Mouse (Mus musculus): Measurements from ENCODE around the gene Myof. TPM values are rescaled to one million over a fixed set of nuclear protein-coding genes. Genes with fewer than 3 reads are reported as not detected.

The Myof gene
- total RNA-seq, 1 experiment, result 44.3 TPM

GRCm38 (mm10) chr19:38015180-38015872 lies 28.1 kb downstream of the Myof start:
- Histone ChIP-seq H3K27ac (ENCODE audit: insufficient read depth, low read depth, low read length, poor library complexity, severe bottlenecking) (no peak overlapping the region; the same call in 1 of the 2 replicates), H3K9ac (ENCODE audit: insufficient read depth, low read depth, low read length, poor library complexity, severe bottlenecking) (no peak overlapping the region), H3K36me3 (ENCODE audit: control insufficient read depth, insufficient read depth, low read length, poor library complexity, severe bottlenecking) (no peaks in the 10 kb centered on the region), H3K9me3 (ENCODE audit: control insufficient read depth, insufficient read depth, low read depth, low read length) (no peaks in the 10 kb centered on the region), H3K4me1 (ENCODE audit: control insufficient read depth in 2 of 2, insufficient read depth in 2 of 2, low read length in 2 of 2, poor library complexity in 1 of 2) (peaks cover 0 to 2% of the 10 kb centered on the region in 2 experiments; a peak in 1 of 4 replicates), H3K4me3 (ENCODE audit: insufficient read depth in 1 of 2, low read depth in 1 of 2, low read length in 2 of 2, poor library complexity in 1 of 2, severe bottlenecking in 1 of 2) (no peak overlapping the region)
- DNase-seq (ENCODE audit: low read depth, low spot score), result peak; percentile 50
- in situ Hi-C loops (cut with MboI; ENCODE audit: low sequenced_read_pairs in 2 of 2, unreplicated experiment in 2 of 2), result no loop called here
- TF ChIP-seq ZC3H11A (IDR thresholded peaks at IDR 0.05; ENCODE audit: borderline replicate concordance, low read depth, low read length) (no peak), ZNF384 (IDR thresholded peaks at IDR 0.05; ENCODE audit: low read depth, low read length) (0 out of 2 replicates have a peak, but pooled peaks have one; percentile 48), MAFK (IDR thresholded peaks at IDR 0.05; ENCODE audit: insufficient read depth, low read depth, low read length) (peak; percentile 81)

DNA sequence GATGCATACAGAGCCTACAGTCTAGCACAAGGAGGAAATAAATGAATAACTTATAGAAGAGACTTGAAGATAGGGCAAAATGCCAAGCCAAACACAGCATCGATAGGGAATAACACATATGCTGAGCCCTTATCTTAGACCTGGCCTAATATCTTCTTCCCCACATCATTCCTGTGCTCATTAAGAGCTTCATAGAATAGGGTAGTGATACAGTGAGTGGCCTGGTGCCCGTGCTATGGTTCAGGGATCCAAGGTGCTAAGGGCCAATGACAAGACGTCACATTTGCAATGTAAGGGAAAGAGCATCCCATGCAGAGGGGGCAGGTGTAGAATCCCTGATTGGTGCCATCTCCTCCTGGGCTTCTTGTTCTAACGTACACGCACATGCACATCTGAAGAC lies 28.9 kb downstream of the Myof start:
- Histone ChIP-seq H3K27ac (ENCODE audit: insufficient read depth, low read depth, low read length, poor library complexity, severe bottlenecking) (no peak overlapping the region), H3K36me3 (ENCODE audit: control insufficient read depth, insufficient read depth, low read length, poor library complexity, severe bottlenecking) (no peaks in the 10 kb centered on the region), H3K9me3 (ENCODE audit: control insufficient read depth, insufficient read depth, low read depth, low read length) (no peaks in the 10 kb centered on the region), H3K9ac (ENCODE audit: insufficient read depth, low read depth, low read length, poor library complexity, severe bottlenecking) (no peak overlapping the region), H3K4me1 (ENCODE audit: control insufficient read depth in 2 of 2, insufficient read depth in 2 of 2, low read length in 2 of 2, poor library complexity in 1 of 2) (peaks cover 0 to 2% of the 10 kb centered on the region in 2 experiments; a peak in 1 of 4 replicates), H3K4me3 (ENCODE audit: insufficient read depth in 1 of 2, low read depth in 1 of 2, low read length in 2 of 2, poor library complexity in 1 of 2, severe bottlenecking in 1 of 2) (no peak overlapping the region)
- no peak for DNase-seq (ENCODE audit: low read depth, low spot score)
- TF ChIP-seq HCFC1 (IDR thresholded peaks at IDR 0.05; ENCODE audit: borderline replicate concordance, insufficient read depth, low read length), result no peak
- TF ChIP-seq ZC3H11A (IDR thresholded peaks at IDR 0.05; ENCODE audit: borderline replicate concordance, low read depth, low read length), result no peak
- TF ChIP-seq MAFK (IDR thresholded peaks at IDR 0.05; ENCODE audit: insufficient read depth, low read depth, low read length), result no peak
- TF ChIP-seq CHD2 (IDR thresholded peaks at IDR 0.05; ENCODE audit: low read depth, low read length), result no peak
- no peak for TF ChIP-seq ZNF384 (IDR thresholded peaks at IDR 0.05; ENCODE audit: low read depth, low read length)
- in situ Hi-C loops (cut with MboI; ENCODE audit: low sequenced_read_pairs in 2 of 2, unreplicated experiment in 2 of 2), result no loop called here

- in situ Hi-C loops (cut with MboI; ENCODE audit: low sequenced_read_pairs in 2 of 2, unreplicated experiment in 2 of 2), result no loop called here
- H3K4me1 ChIP-seq (ENCODE audit: control insufficient read depth in 2 of 2, insufficient read depth in 2 of 2, low read length in 2 of 2, poor library complexity in 1 of 2), result peaks cover 0 to 2% of the 10 kb centered on the region in 2 experiments; a peak in 1 of 4 replicates
- H3K27ac ChIP-seq (ENCODE audit: insufficient read depth, low read depth, low read length, poor library complexity, severe bottlenecking), result no peak overlapping the region
- H3K9ac ChIP-seq (ENCODE audit: insufficient read depth, low read depth, low read length, poor library complexity, severe bottlenecking), result no peak overlapping the region
- H3K4me3 ChIP-seq (ENCODE audit: insufficient read depth in 1 of 2, low read depth in 1 of 2, low read length in 2 of 2, poor library complexity in 1 of 2, severe bottlenecking in 1 of 2), result no peak overlapping the region
- no peaks in the 10 kb centered on the region for H3K36me3 ChIP-seq (ENCODE audit: control insufficient read depth, insufficient read depth, low read length, poor library complexity, severe bottlenecking)
- no peak for TF ChIP-seq ZC3H11A (IDR thresholded peaks at IDR 0.05; ENCODE audit: borderline replicate concordance, low read depth, low read length)
- no peak for TF ChIP-seq MAFK (IDR thresholded peaks at IDR 0.05; ENCODE audit: insufficient read depth, low read depth, low read length)
- no peak for TF ChIP-seq HCFC1 (IDR thresholded peaks at IDR 0.05; ENCODE audit: borderline replicate concordance, insufficient read depth, low read length)
- DNase-seq (ENCODE audit: low read depth, low spot score), result no peak
- no peaks in the 10 kb centered on the region for H3K9me3 ChIP-seq (ENCODE audit: control insufficient read depth, insufficient read depth, low read depth, low read length)
Observed at GRCm38 (mm10) chr19:38011379-38011778, 32.0 kb downstream of the Myof start.

GRCm38 (mm10) chr19:38004809-38005380 lies 38.5 kb downstream of the Myof start:
- in situ Hi-C loops (cut with MboI; ENCODE audit: low sequenced_read_pairs in 2 of 2, unreplicated experiment in 2 of 2), result no loop called here
- H3K9ac ChIP-seq (ENCODE audit: insufficient read depth, low read depth, low read length, poor library complexity, severe bottlenecking), result no peak overlapping the region
- no peaks in the 10 kb centered on the region for H3K4me1 ChIP-seq (ENCODE audit: control insufficient read depth in 2 of 2, insufficient read depth in 2 of 2, low read length in 2 of 2, poor library complexity in 1 of 2)
- TF ChIP-seq MAFK (IDR thresholded peaks at IDR 0.05; ENCODE audit: insufficient read depth, low read depth, low read length), result no peak
- TF ChIP-seq ZNF384 (IDR thresholded peaks at IDR 0.05; ENCODE audit: low read depth, low read length), result no peak
- no peak for TF ChIP-seq CHD2 (IDR thresholded peaks at IDR 0.05; ENCODE audit: low read depth, low read length)
- TF ChIP-seq ZC3H11A (IDR thresholded peaks at IDR 0.05; ENCODE audit: borderline replicate concordance, low read depth, low read length), result no peak
- TF ChIP-seq HCFC1 (IDR thresholded peaks at IDR 0.05; ENCODE audit: borderline replicate concordance, insufficient read depth, low read length), result no peak
- H3K27ac ChIP-seq (ENCODE audit: insufficient read depth, low read depth, low read length, poor library complexity, severe bottlenecking), result no peak overlapping the region
- H3K4me3 ChIP-seq (ENCODE audit: insufficient read depth in 1 of 2, low read depth in 1 of 2, low read length in 2 of 2, poor library complexity in 1 of 2, severe bottlenecking in 1 of 2), result no peak overlapping the region
- no peaks in the 10 kb centered on the region for H3K36me3 ChIP-seq (ENCODE audit: control insufficient read depth, insufficient read depth, low read length, poor library complexity, severe bottlenecking)
- DNase-seq (ENCODE audit: low read depth, low spot score), result no peak
- H3K9me3 ChIP-seq (ENCODE audit: control insufficient read depth, insufficient read depth, low read depth, low read length), result no peaks in the 10 kb centered on the region
